Mouse (Mus musculus) embryonic facial prominence, embryonic 14.5 days (tissue): ENCODE measurements around the gene Crybb2. TPM values are rescaled to one million over a fixed set of nuclear protein-coding genes. Genes with fewer than 3 reads are reported as not detected.
A peak's percentile ranks its signal among the peaks of the same experiment; 100 is the strongest.

Source experiments
- ATAC-seq: fragments of 200-750 bp; cut with Nextera tagmentation; 2 replicates; pipeline ENCODE4 v1.8.0; 2017; ENCODE audit warnings: low read depth, moderate number of reproducible peaks, moderate TSS enrichment
- DNase-seq: peaks from one replicate; pipeline ENCODE4 v3.0.0-alpha.2; 2015; ENCODE audit warnings: low spot score
- H3K27ac ChIP-seq: fragments of 300-500 bp; sonication (generic); replicated peaks from 2 replicates; pipeline ENCODE4 v1.5.1; 2014; ENCODE audit warnings: low read depth, mild to moderate bottlenecking, low read length, moderate library complexity
- H3K27me3 ChIP-seq: fragments of 300-500 bp; sonication (generic); replicated peaks from 2 replicates; pipeline ENCODE4 v1.6.1; 2014; ENCODE audit warnings: low read length; ENCODE audit not compliant: control insufficient read depth, insufficient read depth
- H3K36me3 ChIP-seq: fragments of 300-500 bp; sonication (generic); 2 replicates; pipeline ENCODE4 v1.6.1; 2014; ENCODE audit warnings: low read length, mixed read lengths; ENCODE audit not compliant: control insufficient read depth, insufficient read depth
- H3K4me1 ChIP-seq: fragments of 300-500 bp; sonication (generic); 2 replicates; pipeline ENCODE4 v1.6.1; 2014; ENCODE audit warnings: antibody characterized with exemption, low read length; ENCODE audit not compliant: control insufficient read depth, insufficient read depth
- H3K4me2 ChIP-seq: fragments of 300-500 bp; sonication (generic); 2 replicates; pipeline ENCODE4 v1.6.1; 2014; ENCODE audit warnings: low read depth, mild to moderate bottlenecking, low read length, moderate library complexity, mixed read lengths
- H3K4me3 ChIP-seq: fragments of 300-500 bp; sonication (generic); 2 replicates; pipeline ENCODE4 v1.5.1; 2014; ENCODE audit warnings: low read depth, mild to moderate bottlenecking, low read length
- H3K9ac ChIP-seq: fragments of 300-500 bp; sonication (generic); 2 replicates; pipeline ENCODE4 v1.6.1; 2014; ENCODE audit warnings: low read depth, mild to moderate bottlenecking, low read length, moderate library complexity, mixed read lengths
- H3K9me3 ChIP-seq: fragments of 300-500 bp; sonication (generic); 2 replicates; pipeline ENCODE4 v1.6.1; 2016; ENCODE audit warnings: low read length; ENCODE audit not compliant: control insufficient read depth
- WGBS: fragments of 180-500 bp; shearing (Covaris S2); extraction: QIAGEN DNeasy Blood & Tissue Kit; methylation state at CpG from one replicate; pipeline ENCODE4 v1.1.7; 2014; 5-methylcytosine and 5-hydroxymethylcytosine counted together
- polyA plus RNA-seq: library from polyadenylated mRNA; unstranded; fragments of >200 nt; fragmentation: Nextera tagmentation; extraction: Ambion mirVana; gene quantifications from 2 replicates; pipeline ENCODE4 v1.2.1, GENCODE M21; 2014

Gene Crybb2
- polyA plus RNA-seq, 1 experiment from 2014 or later: not detected

GRCm38 (mm10) chr5:113015236-113016061, 54.5 kb downstream of the Crybb2 start, which contains the start of gene Grk3:
TSS of gene Grk3 (minus strand) at chr5:113015791.
- Histone ChIP-seq H3K4me3 (peak within 1 kb of the TSS; percentile 65), H3K4me1 (peaks cover 12% of the 10 kb centered on the region), H3K4me2 (peak within 1 kb of the TSS; percentile 81), H3K36me3 (no peaks in the 10 kb centered on the region), H3K9ac (peak within 1 kb of the TSS; percentile 83), H3K27me3 (0 out of 2 replicates have a peak, but pooled peaks cover 4% of the 10 kb centered on the region), H3K9me3 (no peaks in the 10 kb centered on the region), H3K27ac (no peak within 1 kb of the TSS)
- peak; percentile 72 for DNase-seq
- WGBS: 13% methylated on average over 10 of the region's 52 CpGs
- ATAC-seq: peak; percentile 77

DNA sequence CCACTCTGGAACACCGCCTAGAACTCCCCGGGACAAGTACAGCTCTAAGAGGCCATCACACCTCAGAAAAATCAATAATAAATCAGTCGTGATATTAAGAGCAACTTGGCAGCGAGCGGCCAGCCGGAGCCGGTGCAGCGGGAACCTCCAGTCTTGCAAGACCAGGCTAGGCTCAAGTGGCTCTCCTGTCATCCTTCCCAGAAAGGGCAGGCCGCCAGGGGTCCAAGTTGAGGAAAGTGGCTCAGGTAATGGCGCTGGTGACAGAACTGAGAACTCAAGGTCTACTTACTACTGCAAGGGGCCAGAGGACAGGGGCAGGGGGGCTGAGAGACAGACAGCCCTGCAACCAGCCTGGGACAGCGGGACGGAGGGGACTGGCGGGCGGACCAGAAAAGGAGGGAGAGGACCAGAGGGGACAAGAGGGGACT, 55.1 kb downstream of the Crybb2 start:
- Histone ChIP-seq H3K9me3 (no peaks in the 10 kb centered on the region), H3K4me1 (peaks cover 12% of the 10 kb centered on the region), H3K9ac (peak overlapping the region; percentile 83), H3K27me3 (0 out of 2 replicates have a peak, but pooled peaks cover 4% of the 10 kb centered on the region), H3K36me3 (no peaks in the 10 kb centered on the region), H3K4me3 (peak overlapping the region; percentile 65), H3K4me2 (peak overlapping the region; percentile 81), H3K27ac (no peak overlapping the region)
- WGBS: 4% methylated on average over 14 of the region's 14 CpGs
- ATAC-seq (peak; percentile 70), DNase-seq (peak; percentile 51)

- 48% methylated on average over 16 of the region's 16 CpGs for WGBS
- Histone ChIP-seq H3K4me1 (peaks cover 12% of the 10 kb centered on the region), H3K9ac (peak overlapping the region; percentile 83), H3K36me3 (no peaks in the 10 kb centered on the region), H3K4me3 (peak overlapping the region; percentile 65), H3K27ac (no peak overlapping the region), H3K4me2 (peak overlapping the region; percentile 81), H3K27me3 (0 out of 2 replicates have a peak, but pooled peaks cover 4% of the 10 kb centered on the region), H3K9me3 (no peaks in the 10 kb centered on the region)
- 0 out of 2 replicates have a peak, but pooled peaks have one; percentile 24 for ATAC-seq
- DNase-seq: no peak
Observed at GRCm38 (mm10) chr5:113014111-113014807, 55.7 kb downstream of the Crybb2 start.

DNA sequence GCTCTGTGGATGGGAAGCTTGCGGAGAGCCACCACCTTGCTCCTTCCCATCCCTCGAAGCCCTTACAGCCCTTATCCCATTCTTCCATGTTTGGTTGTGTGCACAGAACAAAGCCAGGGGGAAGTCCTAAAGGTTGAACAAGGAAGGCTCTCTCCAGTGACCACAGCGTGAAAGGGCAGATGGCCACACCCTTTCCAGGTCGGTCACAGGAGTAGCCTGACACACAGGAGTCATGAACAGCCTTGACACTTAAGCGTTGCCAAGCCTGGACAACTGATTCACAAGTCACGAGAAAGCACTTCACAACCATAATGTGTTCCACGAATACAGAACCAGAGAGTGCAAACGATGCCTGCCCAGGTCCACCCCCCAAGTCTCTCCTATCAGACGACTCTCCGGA, 58.0 kb downstream of the Crybb2 start:
- Histone ChIP-seq H3K4me1 (peaks cover 12% of the 10 kb centered on the region), H3K27ac (no peak overlapping the region), H3K27me3 (0 out of 2 replicates have a peak, but pooled peaks cover 4% of the 10 kb centered on the region), H3K9ac (no peak overlapping the region), H3K36me3 (no peaks in the 10 kb centered on the region), H3K9me3 (no peaks in the 10 kb centered on the region), H3K4me3 (no peak overlapping the region), H3K4me2 (no peak overlapping the region)
- WGBS: 90% methylated on average over 10 of the region's 10 CpGs
- no peak for ATAC-seq
- DNase-seq: no peak

- DNase-seq: no peak
- Histone ChIP-seq H3K4me1 (peaks cover 4% of the 10 kb centered on the region; the same call in 1 of the 2 replicates), H3K4me3 (no peak overlapping the region), H3K9me3 (no peaks in the 10 kb centered on the region), H3K9ac (no peak overlapping the region), H3K36me3 (no peaks in the 10 kb centered on the region), H3K27me3 (no peaks in the 10 kb centered on the region), H3K27ac (no peak overlapping the region), H3K4me2 (no peak overlapping the region)
- ATAC-seq: no peak
- WGBS: 84% methylated on average over 8 of the region's 8 CpGs
Observed at GRCm38 (mm10) chr5:113009183-113009820, 60.6 kb downstream of the Crybb2 start.

DNA sequence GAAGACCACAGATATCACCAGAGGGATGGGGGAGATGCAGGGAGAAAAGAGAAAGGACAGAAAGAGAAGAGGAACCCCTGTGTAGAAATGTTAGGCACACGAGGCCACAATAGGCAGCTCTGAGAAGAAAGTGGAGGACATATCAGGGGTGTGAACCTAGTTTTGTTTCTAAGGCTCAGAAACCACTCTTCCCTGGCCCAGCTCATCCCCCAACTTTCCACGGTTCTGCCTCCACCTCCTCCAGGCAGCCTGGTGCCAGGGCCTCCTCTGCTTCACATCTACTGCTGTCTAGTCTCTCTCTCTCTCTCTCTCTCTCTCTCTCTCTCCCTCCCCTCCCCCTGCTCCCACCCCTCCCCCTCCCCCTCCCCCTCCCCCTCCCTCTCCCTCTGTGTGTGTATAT, 61.4 kb downstream of the Crybb2 start:
- no peak overlapping the region for H3K4me2 ChIP-seq
- 94% methylated on average over 2 of the region's 2 CpGs for WGBS
- no peaks in the 10 kb centered on the region for H3K27me3 ChIP-seq
- no peak overlapping the region for H3K27ac ChIP-seq
- H3K36me3 ChIP-seq: no peaks in the 10 kb centered on the region
- H3K4me3 ChIP-seq: no peak overlapping the region
- DNase-seq (no peak), ATAC-seq (no peak)
- no peaks in the 10 kb centered on the region for H3K9me3 ChIP-seq
- no peaks in the 10 kb centered on the region for H3K4me1 ChIP-seq
- H3K9ac ChIP-seq: no peak overlapping the region

Other genes with a start within 250 kb of the Crybb2 start
- gene Myo18b, start 173.8 kb downstream of the Crybb2 start, polyA plus RNA-seq: 6.7 and 9.4 TPM in 2 replicates
- 6.6 and 8.6 TPM in 2 replicates for gene Grk3, start 54.3 kb downstream of the Crybb2 start, polyA plus RNA-seq
- 2.1 and 2.3 TPM in 2 replicates for gene Crybb3, start 11.5 kb upstream of the Crybb2 start, polyA plus RNA-seq
- 8.8 and 9.2 TPM in 2 replicates for gene 2900026A02Rik, start 151.1 kb upstream of the Crybb2 start, polyA plus RNA-seq
- 0.69 and 1.0 TPM in 2 replicates for gene Tmem211, start 156.8 kb upstream of the Crybb2 start, polyA plus RNA-seq
- 2.0 and 3.5 TPM in 2 replicates for gene Sgsm1, start 240.7 kb upstream of the Crybb2 start, polyA plus RNA-seq